Mouse (Mus musculus) 3T3-L1 (cell line): ENCODE data around the gene Cep85l.
A peak's percentile ranks its signal among the peaks of the same experiment; 100 is the strongest.

Experiments used
- DNase-seq: peaks from one replicate; pipeline ENCODE4 v3.0.0-alpha.2; 2015; ENCODE audit warnings: low read depth, low spot score

The Cep85l gene

GRCm38 (mm10) chr10:53379709-53380106, at the start of gene Cep85l:
Gene Cep85l, minus strand, starts transcription at chr10:53379947.
- DNase-seq: peak; percentile 84

GRCm38 (mm10) chr10:53428695-53429447, 49.1 kb upstream of the Cep85l start:
- DNase-seq: peak; percentile 29

- DNase-seq: no peak
Observed at GRCm38 (mm10) chr10:53426524-53426923, 46.8 kb upstream of the Cep85l start.

- DNase-seq: no peak
Observed at GRCm38 (mm10) chr10:53423091-53423490, 43.3 kb upstream of the Cep85l start.

- DNase-seq: no peak
Observed at GRCm38 (mm10) chr10:53422206-53422605, 42.5 kb upstream of the Cep85l start.

GRCm38 (mm10) chr10:53421613-53422012, 41.9 kb upstream of the Cep85l start:
- DNase-seq: peak; percentile 12

GRCm38 (mm10) chr10:53420069-53420468, 40.3 kb upstream of the Cep85l start:
- no peak for DNase-seq

GRCm38 (mm10) chr10:53419139-53419935, 39.6 kb upstream of the Cep85l start:
- DNase-seq: peak; percentile 28

GRCm38 (mm10) chr10:53417015-53417414, 37.3 kb upstream of the Cep85l start:
- DNase-seq: no peak

- no peak for DNase-seq
Observed at GRCm38 (mm10) chr10:53416152-53416712, 36.5 kb upstream of the Cep85l start.

- no peak for DNase-seq
Observed at GRCm38 (mm10) chr10:53415252-53415651, 35.5 kb upstream of the Cep85l start.

- no peak for DNase-seq
Observed at GRCm38 (mm10) chr10:53414092-53415085, 34.6 kb upstream of the Cep85l start.

GRCm38 (mm10) chr10:53412936-53413335, 33.2 kb upstream of the Cep85l start:
- DNase-seq: no peak

GRCm38 (mm10) chr10:53412165-53412564, 32.4 kb upstream of the Cep85l start:
- DNase-seq: no peak

- peak; percentile 34 for DNase-seq
Observed at GRCm38 (mm10) chr10:53410831-53411230, 31.1 kb upstream of the Cep85l start.

- DNase-seq: no peak
Observed at GRCm38 (mm10) chr10:53407422-53407821, 27.7 kb upstream of the Cep85l start.

GRCm38 (mm10) chr10:53406845-53407244, 27.1 kb upstream of the Cep85l start:
- DNase-seq: no peak

- DNase-seq: no peak
Observed at GRCm38 (mm10) chr10:53402293-53402692, 22.5 kb upstream of the Cep85l start.

- no peak for DNase-seq
Observed at GRCm38 (mm10) chr10:53399053-53399452, 19.3 kb upstream of the Cep85l start.

GRCm38 (mm10) chr10:53398540-53398902, 18.8 kb upstream of the Cep85l start:
- no peak for DNase-seq

- DNase-seq: no peak
Observed at GRCm38 (mm10) chr10:53397846-53398539, 18.2 kb upstream of the Cep85l start.
